ENCODE assay signal across 10 mouse cellular contexts in the genomic region with DNA sequence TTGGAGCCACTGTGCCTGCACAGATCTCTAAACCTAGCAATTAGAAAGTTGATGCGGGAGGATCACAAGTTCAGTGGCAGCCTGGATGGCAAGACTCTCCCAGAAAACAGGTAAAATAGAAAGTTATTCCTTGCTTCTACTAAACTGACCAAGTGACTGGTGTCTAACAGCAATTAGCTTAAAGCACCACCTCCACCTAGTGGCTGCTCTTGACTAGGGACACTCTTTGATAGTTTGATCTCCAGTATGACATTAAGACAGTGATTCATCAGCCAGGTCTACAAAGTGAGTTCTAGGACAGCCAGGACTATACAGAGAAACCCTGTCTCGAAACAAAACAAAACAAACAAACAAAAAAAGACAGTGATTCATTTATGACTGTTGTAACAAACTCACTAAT. TPM values are rescaled to one million over a fixed set of nuclear protein-coding genes. Genes with fewer than 3 reads are reported as not detected.
A peak's percentile ranks its signal among the peaks of the same experiment; 100 is the strongest.
DNase-seq lines count a peak whose midpoint lies in the region; TF ChIP-seq lines count a peak whose summit lies in the region.
"Had no signal": no experiment of that assay in that cellular context is flagged by ENCODE, and none has a peak within 500 bp of the region (broad histone marks: within the 10 kb centered on the region; RNA-seq: fewer than 3 reads in every experiment).

No protein-coding gene starts in this region.

- no peaks in the 10 kb centered on the region for H3K9me3 ChIP-seq in MEL (replicated peaks; ENCODE audit: insufficient read depth, low read length)
- H3K9me3 ChIP-seq: embryonic facial prominence, embryonic 13.5 days; limb, embryonic 13.5 days had no signal

- no peaks in the 10 kb centered on the region for H3K79me2 ChIP-seq in MEL (ENCODE audit: control insufficient read depth, insufficient read depth, low read length, poor library complexity)

- H3K27ac ChIP-seq in left cerebral cortex, adult 2 months, result no peak overlapping the region
- H3K27ac ChIP-seq in MEL (ENCODE audit: control insufficient read depth, low read depth, low read length), result no peak overlapping the region
- H3K27ac ChIP-seq: embryonic facial prominence, embryonic 13.5 days; limb, embryonic 13.5 days had no signal

- H3K4me1 ChIP-seq in MEL (ENCODE audit: control insufficient read depth in 1 of 2, insufficient read depth in 2 of 2, low read length in 2 of 2), result peaks cover 0 to 3% of the 10 kb centered on the region in 2 experiments; a peak in 1 of 4 replicates

- no peak for DNase-seq in left cerebral cortex, adult 2 months (ENCODE audit: extremely low spot score in 1 of 2, low spot score in 2 of 2)
- DNase-seq in left cerebral cortex, adult 11 months (ENCODE audit: low spot score), result no peak
- DNase-seq in MEL (ENCODE audit: low read depth, low spot score), result peak; percentile 69
- peak; percentile 37 for DNase-seq in brain, adult 2 months (ENCODE audit: low read depth, low spot score)
- peak; percentile 49 for DNase-seq in lung, postnatal 14 days
- no peak for DNase-seq in ovary, postnatal 36 days (ENCODE audit: low spot score)
- DNase-seq in right cerebral cortex, postnatal 14 days, result no peak
- no peak for DNase-seq in left cerebral cortex, postnatal 25 days (ENCODE audit: low spot score in 2 of 2)

- H3K4me3 ChIP-seq in left cerebral cortex, adult 2 months, result no peak overlapping the region
- no peak overlapping the region for H3K4me3 ChIP-seq in MEL (ENCODE audit: control insufficient read depth in 1 of 2, insufficient read depth in 1 of 2, low read depth in 2 of 2, low read length in 2 of 2)
- H3K4me3 ChIP-seq: embryonic facial prominence, embryonic 13.5 days; limb, embryonic 13.5 days had no signal

- peaks cover 0 to 5% of the 10 kb centered on the region in 2 experiments; a peak in 1 of 4 replicates for H3K36me3 ChIP-seq in MEL (ENCODE audit: control insufficient read depth in 1 of 2, insufficient read depth in 2 of 2, low read length in 2 of 2)
- H3K36me3 ChIP-seq: embryonic facial prominence, embryonic 13.5 days; limb, embryonic 13.5 days had no signal

- intact Hi-C loops in left cerebral cortex, adult 2 months (cut with DNase I), result loop anchor here (5.0 kb wide), 1 partner anchor 283 kb away; no protein-coding TSS in a partner anchor
- intact Hi-C loops in left cerebral cortex, postnatal 25 days (cut with DNase I), result no loop called here

- peak; percentile 80 for TF ChIP-seq RAD21 in MEL (IDR thresholded peaks at IDR 0.05; ENCODE audit: low read depth, low read length)

- H3K27me3 ChIP-seq in MEL (ENCODE audit: control insufficient read depth in 1 of 2, insufficient read depth in 2 of 2, low read length in 2 of 2), result peaks cover 0 to 2% of the 10 kb centered on the region in 2 experiments; a peak in 2 of 4 replicates
- H3K27me3 ChIP-seq: embryonic facial prominence, embryonic 13.5 days; limb, embryonic 13.5 days had no signal

- no peak for TF ChIP-seq EP300 in MEL (IDR thresholded peaks at IDR 0.05; ENCODE audit: low read depth in 1 of 2, low read length in 2 of 2)

- no peak for TF ChIP-seq POLR2A in MEL (IDR thresholded peaks at IDR 0.05; ENCODE audit: control insufficient read depth in 1 of 2, insufficient read depth in 1 of 2, low read depth in 1 of 2, low read length in 2 of 2, poor library complexity in 1 of 2)

- no peak overlapping the region for H3K9ac ChIP-seq in MEL (ENCODE audit: control insufficient read depth, low read depth, low read length, poor library complexity, severe bottlenecking)
- H3K9ac ChIP-seq: embryonic facial prominence, embryonic 13.5 days; limb, embryonic 13.5 days had no signal

- peak; percentile 53 for TF ChIP-seq CTCF in left cerebral cortex, adult 2 months (IDR thresholded peaks at IDR 0.05)
- peak; percentile 39 to 81 (median 56) for TF ChIP-seq CTCF in MEL (IDR thresholded peaks at IDR 0.05 in 2 of 3, conservative IDR thresholded peaks at IDR 0.05 in 1 of 3; ENCODE audit: control insufficient read depth in 1 of 3, insufficient read depth in 1 of 3, low read depth in 2 of 3, low read length in 3 of 3, poor library complexity in 1 of 3, severe bottlenecking in 1 of 3)

TF ChIP-seq in MEL, 35 proteins besides CTCF, POLR2A, EP300 and RAD21:
- TF ChIP-seq ZC3H11A (IDR thresholded peaks at IDR 0.05; ENCODE audit: low read depth, low read length), result peak; percentile 61
- no peak for TF ChIP-seq NRF1 (IDR thresholded peaks at IDR 0.05; ENCODE audit: insufficient read depth, low read depth, low read length, poor library complexity, severe bottlenecking)
- peak; percentile 79 for TF ChIP-seq SMC3 (IDR thresholded peaks at IDR 0.05; ENCODE audit: low read depth, low read length)
- no peak for TF ChIP-seq TAL1 (IDR thresholded peaks at IDR 0.05; ENCODE audit: low read length)
- no peak for TF ChIP-seq MAFK (IDR thresholded peaks at IDR 0.05; ENCODE audit: borderline replicate concordance, low read depth, low read length)
- TF ChIP-seq ZNF384 (IDR thresholded peaks at IDR 0.05; ENCODE audit: low read depth, low read length), result no peak
TF ChIP-seq in MEL: peak in this region for 2.

RNA-seq across cellular contexts. Expression of a gene that starts 5.3 kb away (rescaled TPM):
- total RNA-seq in left cerebral cortex, adult 2 months (2021), result 100 to 1,000 TPM; 124 to 134 TPM
- 47.4 and 51.7 TPM in 2 replicates for total RNA-seq in MEL (2012; rRNA removed)
- 10 to 100 TPM in 1 of 2 experiments, not detected in 1; 93.6 TPM for polyA plus RNA-seq in MEL (2012; ENCODE audit: insufficient read depth in 1 of 2, insufficient read length in 2 of 2, low read depth in 1 of 2, low replicate concordance in 2 of 2, missing spikeins in 1 of 2)
- 100 to 1,000 TPM; 125 to 129 TPM for total RNA-seq in left cerebral cortex, postnatal 25 days (2021)

RNA-seq across cellular contexts. Expression of a gene that starts 40.5 kb away (rescaled TPM):
- not detected for total RNA-seq in left cerebral cortex, adult 2 months (2021)
- not detected in 2 replicates for total RNA-seq in MEL (2012; rRNA removed)
- not detected for polyA plus RNA-seq in MEL (2012; ENCODE audit: insufficient read depth in 1 of 2, insufficient read length in 2 of 2, low read depth in 1 of 2, low replicate concordance in 2 of 2, missing spikeins in 1 of 2)
- not detected for total RNA-seq in left cerebral cortex, postnatal 25 days (2021)
- polyA plus RNA-seq: embryonic facial prominence, embryonic 13.5 days; limb, embryonic 13.5 days had no signal

Comparison
In these comparisons a context has a peak if more than half of its experiments do, and no peak if none do; other contexts are left out.
1. DNase-seq: peak in MEL (single experiment), brain, adult 2 months (single experiment) and lung, postnatal 14 days (single experiment); none in left cerebral cortex, adult 2 months (0 of 2), left cerebral cortex, adult 11 months (single experiment), ovary, postnatal 36 days (single experiment), right cerebral cortex, postnatal 14 days (single experiment) and left cerebral cortex, postnatal 25 days (0 of 2).